Mouse (Mus musculus) CD4-positive, CD25-positive, alpha-beta regulatory T cell, adult 2 months (primary cell): ENCODE data around the gene Nxpe4.
A peak's percentile ranks its signal among the peaks of the same experiment; 100 is the strongest.
"Not testable (repeated sequence)": the region's sequence is repeated elsewhere in the genome, so short reads cannot be mapped to it uniquely, and the experiment has no call there.

Experiments
- DNase-seq: peaks from one replicate; pipeline ENCODE4 v3.0.0-alpha.2; 2012; ENCODE audit warnings: low read depth, low spot score

Gene Nxpe4

DNA sequence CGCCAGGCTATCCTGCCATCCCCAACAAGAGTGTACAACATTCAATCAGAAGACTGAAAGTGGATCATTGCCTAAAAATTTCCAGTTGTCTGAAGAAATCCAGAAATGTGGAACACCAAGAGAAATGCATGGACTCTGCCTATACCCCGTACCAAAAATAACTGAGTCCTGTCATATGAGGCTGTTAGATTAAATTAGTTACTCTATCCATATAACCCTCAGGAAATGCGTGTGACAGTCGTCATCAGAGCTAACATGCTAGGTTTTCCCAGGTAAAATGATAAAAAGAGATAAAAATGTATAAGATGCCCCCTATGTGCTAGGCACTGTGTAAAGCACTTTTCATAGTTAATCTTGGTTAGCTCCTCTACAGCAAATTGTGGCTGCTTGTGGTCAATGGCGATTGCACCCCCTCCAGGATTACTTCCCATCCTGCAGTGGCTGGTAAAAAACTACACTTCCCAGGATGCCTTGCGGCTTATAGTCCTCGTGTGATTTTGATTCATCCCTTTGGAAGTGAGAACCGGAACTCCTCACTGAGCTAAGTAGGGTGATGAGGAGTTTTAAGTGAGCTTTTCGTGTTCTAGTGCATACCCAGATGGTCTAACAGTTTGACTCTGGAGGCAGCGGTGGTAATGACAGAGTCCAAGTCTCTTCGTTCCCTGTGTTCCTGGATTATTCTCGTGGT, at the start of gene Nxpe4:
Gene Nxpe4, plus strand, starts transcription at position 519 of the 688 bp plus-strand sequence.
- DNase-seq, result no peak

DNA sequence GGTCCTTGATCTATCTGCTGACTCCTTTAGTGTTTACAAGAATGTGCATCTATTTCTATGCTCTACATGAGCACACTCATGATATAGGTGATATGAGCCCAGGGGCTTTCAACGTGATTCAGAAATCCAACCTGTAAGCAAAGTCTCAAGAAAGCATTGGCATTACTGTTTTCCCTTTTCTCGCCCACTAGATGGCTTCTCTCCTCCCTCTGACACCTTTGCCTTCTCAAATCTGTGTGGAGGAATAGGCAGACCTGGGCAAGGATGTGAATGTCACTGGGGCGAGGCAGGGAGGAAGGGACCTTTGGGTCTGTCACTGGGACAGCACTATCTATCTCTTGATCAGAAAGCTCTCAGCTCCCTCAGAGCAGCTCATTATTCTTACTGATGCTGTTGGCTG, 35.0 kb upstream of the Nxpe4 start:
- DNase-seq, result no peak

DNA sequence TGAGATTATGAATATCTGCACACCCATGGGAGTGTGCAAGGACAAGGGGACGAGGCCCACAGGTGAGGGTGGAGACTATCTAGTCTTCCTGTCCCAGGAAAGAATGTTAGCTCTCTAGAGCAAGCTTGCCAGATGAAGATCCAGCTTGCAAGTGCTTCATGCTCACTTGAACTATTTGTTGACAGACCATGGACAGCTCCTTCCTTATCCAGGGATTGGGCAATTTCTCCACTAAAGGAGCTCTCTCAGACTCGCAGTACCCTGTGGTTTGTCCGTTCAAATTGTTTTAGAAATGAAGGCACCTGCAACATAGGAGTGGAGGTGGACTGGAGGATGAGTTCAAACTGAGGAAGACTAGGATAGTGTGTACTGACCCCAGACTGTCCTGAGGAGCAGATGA, 24.3 kb upstream of the Nxpe4 start:
- DNase-seq, result no peak

DNA sequence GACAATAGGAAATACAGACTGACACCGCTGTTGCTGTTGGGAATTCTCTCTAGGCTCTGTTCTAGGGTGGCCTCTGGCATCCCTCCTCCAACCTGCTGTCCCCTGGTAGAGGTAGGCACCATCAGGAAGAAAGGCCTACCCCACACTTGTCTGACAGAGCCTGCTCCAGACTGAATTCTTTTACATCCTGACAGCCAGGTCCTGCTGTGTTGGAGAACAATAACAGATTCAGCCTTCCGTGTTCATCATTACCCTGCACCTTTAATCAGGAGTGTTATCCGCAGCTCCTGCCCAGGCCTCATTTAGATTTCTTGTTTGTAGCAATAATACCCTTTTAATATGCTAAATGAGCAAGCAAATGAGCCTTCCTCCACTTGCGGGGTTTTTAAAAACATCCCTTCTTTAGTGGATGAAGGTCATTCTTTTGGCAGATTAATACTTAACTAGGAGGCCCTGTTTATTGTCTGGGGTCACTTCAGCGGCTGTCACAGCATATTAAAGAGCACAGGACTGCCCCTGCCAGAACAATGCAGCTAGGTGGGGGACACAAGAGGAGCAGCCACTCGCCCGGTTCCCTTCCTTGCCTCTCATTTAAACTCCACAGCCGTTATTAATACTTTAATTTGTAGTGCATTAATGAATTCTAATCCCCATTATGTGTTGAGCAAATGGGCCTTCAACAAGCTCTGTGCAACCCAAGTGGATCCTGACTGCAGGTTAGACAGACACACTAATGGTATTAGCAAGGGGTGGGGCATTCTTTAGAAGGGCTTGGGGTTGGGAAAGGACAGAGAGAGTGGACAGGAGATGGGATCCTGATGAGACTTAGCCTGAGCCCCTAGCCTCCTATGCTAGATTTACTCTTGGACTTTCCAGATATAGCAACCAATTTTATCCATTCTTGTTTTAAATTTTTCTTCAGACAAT, 21.1 kb upstream of the Nxpe4 start:
- no peak for DNase-seq

DNA sequence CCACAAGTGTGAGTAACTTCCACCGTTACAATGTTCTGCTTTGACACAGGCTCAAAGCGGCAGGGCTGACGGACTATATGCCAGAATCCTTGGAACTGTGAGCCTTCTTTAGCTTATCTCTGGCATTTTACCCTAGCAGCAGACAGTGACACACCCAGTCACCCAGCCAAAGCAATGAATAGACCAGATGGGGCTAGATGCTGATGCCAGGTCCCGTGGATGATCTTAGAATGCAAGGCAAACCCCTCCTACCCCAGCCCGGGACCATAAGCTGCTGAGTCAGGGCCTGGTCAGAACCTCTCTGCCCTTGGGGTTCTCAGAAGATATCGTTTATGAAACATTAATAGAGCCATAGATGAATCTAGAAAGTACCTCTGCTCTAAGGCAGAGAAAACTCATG, 19.2 kb upstream of the Nxpe4 start:
- DNase-seq, result no peak

DNA sequence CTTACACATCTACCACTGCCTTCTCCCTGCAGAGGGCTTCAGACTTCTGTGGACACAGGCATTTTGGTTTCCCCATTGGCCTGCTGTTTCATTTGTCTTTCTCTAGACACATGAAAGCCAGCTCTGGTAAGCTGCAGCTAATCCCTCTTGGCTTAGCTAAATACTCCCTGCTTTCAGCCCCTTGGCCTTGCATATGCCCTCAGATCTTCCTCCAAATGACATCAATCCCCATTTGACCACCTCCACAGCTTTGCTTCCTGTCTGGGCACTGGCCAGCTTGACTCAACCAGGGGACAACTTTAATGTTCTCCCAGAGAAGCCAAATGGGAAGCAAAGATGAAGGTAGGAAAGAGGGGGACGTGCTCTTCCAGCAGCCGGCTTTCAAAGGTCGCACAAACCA, 15.1 kb upstream of the Nxpe4 start:
- no peak for DNase-seq

DNA sequence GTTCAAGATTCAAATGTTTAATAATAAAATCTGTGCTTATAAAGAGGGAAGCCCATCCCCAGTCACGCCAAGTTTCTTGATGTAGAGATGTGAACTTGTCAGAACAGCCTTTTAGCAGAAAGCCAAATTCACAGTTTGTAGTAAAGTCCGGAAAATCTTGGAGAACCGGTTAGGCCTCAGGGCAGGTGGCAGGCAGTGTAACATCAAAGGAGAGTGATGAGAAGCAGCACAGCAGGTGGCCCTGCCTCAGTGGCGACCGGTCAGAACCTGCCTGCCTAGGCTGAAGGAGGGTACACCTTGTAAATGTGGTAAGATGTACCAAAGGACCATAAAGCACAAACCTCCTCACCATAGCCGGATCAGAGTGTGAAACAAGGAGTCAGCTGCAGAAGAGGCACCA, 4.7 kb downstream of the Nxpe4 start:
- DNase-seq, result not testable (repeated sequence)

DNA sequence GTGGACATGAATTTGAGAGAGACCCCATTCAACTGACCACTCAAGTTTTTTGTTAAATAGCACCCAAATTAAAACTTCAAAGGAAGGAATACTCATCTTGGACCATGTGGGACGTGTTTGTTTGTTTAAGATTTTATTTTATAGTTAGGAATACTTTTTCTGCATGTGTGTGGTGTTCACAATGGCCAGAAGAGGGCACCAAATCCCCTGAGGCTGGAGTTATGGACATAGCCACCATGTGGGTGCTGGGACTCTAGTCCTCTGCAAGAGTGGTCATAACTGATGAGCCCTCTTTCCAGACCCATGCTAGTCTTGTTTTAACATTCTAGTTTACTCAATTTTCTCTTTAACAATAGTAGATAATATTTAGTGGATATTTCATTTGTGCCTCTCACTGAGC, 14.9 kb downstream of the Nxpe4 start:
- peak; percentile 15 for DNase-seq

DNA sequence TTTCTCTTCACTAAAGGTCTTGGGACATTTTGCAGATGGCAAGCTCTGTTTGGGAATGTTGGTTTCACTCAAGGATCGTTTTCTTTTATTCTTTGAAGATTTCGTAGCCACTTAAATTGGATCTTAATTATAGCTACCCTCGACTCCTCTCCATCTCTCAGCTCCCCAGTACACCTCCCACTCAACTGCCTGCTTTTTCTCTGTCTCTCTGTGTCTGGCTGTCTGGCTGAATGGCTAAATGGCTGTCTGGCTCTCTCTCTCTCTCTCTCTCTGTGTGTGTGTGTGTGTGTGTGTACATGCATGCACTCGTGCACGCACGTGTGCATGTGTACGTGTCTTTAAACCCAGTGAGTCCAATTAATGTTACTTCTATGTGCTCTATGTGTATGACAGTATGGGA, 19.5 kb downstream of the Nxpe4 start:
- no peak for DNase-seq

DNA sequence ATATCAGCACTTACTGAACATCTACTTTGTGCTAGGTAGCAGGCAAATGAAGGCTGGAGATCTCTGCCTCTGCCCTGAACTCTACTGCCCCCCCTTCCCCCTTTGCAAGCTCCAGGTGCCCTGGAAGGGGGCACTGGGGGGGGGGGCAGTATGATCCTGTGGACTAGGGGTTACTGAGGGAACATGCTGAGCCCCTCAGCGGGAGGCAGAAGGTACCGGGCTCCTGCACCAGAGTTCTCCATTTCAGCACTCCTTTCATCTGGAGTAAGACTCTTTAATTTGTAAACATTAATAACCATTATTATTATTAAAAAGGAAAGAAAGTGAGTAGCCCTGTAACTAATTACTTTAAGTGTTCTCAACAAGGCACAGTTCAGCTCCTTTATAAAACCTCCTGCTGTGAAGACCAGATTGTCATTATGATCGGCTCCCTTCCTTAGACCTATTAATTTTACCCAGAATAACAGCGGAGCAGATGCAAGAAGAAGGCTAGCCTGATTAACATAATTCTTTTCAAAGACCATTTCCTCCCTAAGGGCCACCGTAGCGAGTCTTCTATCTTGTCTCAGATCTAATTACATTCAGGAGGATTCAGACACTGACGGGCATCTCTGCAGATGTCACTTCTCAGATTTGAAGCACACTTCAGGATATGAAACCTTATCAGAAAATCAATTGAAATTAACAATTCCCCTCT, 21.0 kb downstream of the Nxpe4 start:
- DNase-seq, result no peak

DNA sequence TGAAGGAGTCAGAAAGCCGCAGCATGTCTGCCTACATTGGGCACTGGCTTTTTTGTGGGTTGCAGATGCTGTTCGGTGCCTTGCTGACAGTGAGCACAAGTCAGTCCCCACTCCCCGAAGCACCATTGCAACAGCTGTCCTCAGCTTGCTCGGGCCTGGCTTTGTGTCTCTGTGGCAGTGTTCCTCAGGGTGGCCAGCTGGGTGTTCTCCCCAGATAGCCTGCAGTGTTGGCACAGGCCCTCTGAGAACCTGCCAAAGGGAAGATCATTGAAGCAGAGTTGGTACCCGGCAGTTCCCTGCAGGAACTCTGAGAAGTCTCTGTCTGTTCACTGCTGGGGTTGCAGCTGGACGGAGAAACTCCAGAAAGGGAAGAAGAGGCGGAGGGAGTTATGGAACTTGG, 22.5 kb downstream of the Nxpe4 start:
- DNase-seq, result no peak

DNA sequence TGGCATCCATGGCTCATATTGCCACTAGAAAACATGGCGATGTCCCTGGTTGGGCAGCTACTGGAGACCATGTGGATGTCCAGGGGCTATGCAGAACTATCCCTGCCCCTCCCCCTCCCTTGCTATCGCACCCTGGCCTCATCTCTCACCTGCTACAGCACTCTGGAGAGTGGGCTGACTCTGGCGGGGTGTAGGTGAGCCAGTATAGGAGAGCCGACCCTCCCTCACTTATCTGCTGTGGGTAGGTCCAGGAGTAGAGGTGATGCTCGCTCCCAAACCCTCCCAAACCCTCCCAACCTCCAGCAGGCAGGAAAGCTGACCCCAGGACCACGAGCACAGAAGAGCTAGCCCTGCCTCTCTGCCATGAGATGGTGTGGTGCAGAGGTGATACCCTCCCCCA, 27.0 kb downstream of the Nxpe4 start:
- peak; percentile 0 for DNase-seq

DNA sequence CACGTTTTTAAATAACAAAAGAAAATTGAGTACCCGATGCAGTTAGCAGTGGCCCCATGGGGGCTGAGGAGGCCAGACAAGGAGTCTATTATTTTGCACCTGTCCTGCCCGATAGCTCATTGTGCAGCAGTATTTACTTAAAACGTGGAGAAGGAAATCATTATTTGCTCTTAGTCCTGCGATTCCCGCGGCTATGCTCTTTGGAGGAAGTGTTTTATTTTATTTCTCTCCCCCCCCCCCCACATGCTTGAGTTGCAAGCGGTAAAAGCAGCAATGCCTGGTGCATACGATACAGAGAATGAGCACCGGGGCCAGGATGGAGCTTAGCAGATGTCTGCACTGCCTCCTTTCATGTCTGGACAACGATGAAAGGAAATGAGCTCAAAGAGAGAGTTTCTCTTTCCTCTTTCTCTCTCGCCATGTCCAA, 35.6 kb downstream of the Nxpe4 start:
- DNase-seq, result no peak

DNA sequence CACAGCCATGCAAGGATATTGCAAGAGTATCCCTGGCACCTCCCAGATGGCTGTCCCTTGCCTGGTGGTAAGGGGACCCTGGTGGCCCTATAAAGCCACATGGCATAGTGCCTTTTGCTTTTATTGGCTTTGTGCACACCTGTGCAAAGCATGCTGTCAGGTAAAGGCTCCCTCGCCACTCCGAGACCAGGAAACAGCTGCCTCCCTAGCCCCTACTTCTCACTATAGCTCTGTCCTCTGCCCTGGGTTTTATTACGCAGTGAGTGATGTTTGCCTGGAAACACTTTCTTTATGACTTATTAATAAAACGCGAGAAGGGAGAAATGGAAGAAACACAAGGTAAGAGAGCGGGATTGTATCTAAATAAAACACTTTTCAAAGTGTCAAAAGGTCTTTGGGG, 49.1 kb downstream of the Nxpe4 start:
- no peak for DNase-seq

DNA sequence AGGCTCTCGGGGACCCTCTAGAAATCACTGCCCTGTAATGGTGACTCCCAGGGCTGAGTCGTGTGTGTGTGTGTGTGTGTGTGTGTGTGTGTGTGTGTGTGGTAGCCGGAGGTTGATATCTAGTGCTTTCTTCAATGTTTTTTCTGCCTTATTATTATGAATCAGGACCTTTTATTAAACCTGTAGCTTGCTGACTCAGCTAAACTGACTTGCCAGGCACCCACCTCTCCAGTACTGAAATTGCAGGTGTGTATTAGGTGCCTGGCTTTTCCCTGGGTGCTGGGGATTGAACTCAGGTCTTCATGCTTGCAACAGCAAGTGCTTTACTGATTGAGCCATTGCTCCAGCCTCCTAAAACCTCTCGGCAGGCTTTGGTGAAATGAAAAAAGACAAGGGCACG, 50.1 kb downstream of the Nxpe4 start:
- no peak for DNase-seq

DNA sequence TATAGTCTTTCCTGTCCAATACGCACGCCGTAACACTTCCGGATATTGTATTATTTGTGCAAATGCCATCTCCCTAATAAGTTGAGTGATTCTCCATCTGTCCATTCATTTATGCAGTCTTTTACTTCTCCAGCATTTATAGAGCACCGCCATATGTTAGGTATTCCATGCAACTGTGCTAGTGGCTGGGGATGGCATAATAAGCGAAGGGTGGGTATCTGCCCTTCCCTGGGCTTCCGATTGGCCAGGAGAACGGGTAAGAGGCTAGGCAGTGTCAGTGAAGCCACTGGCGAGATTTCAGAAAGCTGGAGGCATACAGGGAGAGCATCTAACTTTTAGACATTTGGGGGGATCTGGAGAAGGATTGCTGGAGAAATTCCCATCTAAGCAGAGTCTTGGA, 52.9 kb downstream of the Nxpe4 start:
- no peak for DNase-seq

DNA sequence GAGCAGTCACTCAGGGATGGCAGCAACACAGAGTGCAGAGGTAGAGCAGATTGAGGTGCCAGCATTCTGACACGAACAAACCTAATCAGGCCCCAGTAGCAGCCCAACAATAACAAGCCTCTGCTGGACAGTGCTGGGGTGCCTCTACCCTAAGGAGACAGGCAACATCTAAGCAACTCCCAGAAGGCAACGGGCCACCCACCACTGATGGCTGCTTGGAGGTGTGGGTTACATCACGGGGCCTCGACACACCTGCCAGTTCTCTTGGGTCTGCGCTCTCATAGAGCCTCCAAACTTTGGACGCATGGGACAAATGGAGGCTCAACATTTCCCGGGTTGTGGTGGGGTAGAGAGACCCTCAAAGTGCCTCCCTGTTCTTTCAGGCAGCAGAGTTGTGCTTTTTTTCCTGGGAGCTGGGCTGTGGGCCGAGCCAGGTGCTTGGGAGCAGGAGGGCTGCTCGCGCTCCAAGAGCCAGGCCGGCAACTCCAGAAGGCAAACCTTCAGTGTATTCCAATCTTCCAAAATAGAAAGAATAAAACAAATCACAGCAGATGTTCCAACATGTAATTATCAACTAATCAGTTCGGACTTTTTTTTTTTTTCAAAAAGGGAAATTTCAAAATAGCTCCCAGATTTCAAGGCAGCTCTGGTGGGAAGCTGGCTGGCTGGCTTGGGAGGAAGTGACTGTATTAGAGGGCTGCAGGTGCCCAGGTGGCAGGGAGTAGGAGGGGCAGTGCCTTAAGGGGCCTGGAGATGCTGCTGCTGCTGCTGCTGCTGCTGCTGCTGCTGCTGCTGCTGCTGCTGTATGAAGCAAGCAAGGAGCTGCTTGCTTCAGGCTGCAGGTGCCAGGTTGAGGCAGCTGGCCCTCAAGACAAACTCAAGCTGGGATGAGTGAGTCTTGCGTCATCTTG, 54.5 kb downstream of the Nxpe4 start:
- DNase-seq, result no peak

DNA sequence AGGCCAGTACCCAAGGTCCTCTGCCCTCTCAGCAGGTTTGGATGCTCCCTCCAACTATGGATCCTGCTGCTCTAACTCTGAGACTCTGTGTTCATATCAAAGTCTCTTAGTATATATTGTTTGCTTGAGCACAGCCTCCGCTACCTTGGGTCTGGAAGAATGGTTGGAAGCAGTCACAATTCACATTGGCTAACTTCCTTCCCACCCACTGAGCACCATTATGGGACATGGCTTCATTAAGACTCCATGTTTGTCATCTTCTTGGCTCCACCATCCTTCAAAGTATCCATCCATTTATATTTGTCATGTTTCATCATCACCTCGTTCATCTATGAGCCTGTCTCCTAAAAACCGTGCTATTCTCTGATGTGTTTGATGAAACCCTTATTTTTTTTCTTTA, 68.9 kb downstream of the Nxpe4 start:
- no peak for DNase-seq

DNA sequence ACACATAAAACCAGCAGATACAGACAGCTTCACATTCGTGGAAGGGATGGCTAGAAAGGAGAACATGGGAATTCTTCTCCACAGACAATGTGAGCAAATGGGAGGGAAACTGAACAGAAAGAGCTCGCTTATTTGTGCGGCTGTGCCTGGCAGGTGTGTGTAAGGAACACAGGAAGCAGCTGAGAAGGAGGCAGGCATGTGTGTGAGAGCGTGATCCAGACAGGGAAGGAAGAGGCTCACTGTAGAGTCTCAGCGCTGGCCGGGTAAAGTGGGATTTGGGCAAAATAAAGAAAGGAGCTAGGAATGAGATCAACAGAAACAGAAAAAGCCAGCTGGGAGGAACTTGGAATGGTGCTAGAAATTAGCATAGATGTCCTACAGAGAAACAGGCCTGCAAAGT, 74.6 kb downstream of the Nxpe4 start:
- DNase-seq, result no peak

DNA sequence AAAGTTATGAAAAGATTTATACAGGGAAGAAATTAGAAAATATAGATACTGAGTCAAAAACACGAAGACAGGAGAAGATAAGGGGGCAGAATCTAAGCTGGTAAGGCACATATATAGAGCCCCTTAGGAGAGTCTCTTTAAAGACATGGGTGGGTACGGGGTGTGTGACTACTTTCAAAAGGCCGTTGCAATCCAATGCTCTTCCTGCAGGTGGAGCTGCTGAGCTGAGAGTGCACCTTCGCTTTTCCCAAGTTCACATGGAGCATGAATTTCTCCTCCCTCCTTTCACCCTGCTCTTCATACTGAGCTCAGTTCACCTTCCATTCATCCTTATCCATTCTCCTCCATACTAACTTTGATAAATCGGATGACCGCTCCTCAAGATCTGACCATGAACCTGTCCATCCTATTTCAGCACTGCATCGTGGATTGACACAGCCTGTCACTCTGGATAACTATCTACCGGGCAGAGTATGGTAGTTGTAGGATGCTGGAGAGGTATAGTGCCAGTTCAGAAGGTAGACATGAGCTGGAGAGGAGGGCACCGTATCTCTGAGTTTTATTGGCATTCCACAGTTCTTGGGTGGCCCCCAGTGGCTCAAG, 76.4 kb downstream of the Nxpe4 start:
- peak; percentile 41 for DNase-seq

DNA sequence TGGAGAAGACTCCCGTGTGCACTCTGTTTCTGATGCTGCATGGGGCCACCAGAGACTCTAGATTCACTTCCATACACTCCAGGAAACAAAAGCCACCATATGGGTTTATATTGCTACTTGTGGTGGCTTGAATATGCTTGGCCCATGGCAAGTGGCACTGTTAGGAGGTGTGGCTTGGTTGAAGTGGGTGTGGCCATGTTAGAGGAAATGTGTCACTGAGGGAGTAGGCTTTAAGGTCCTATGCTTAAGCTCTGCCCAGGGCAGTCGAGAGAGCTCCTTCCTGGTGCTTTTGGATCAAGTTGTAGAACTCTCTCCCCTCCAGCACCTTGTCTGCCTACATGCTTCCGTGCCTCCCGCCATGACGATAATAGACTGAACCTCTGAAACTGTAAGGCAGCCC, 77.6 kb downstream of the Nxpe4 start:
- no peak for DNase-seq
